Mouse (Mus musculus): ENCODE results near the gene Fam163a. TPM values are rescaled to one million over a fixed set of nuclear protein-coding genes. Genes with fewer than 3 reads are reported as not detected.

Fam163a gene
- total and polyA plus RNA-seq, 3 experiments = not detected

GRCm38 (mm10) chr1:156217393-156217792, 12.6 kb upstream of the Fam163a start:
- Histone ChIP-seq H3K27ac (ENCODE audit: insufficient read depth, low read depth) (no peak overlapping the region), H3K4me1 (ENCODE audit: control insufficient read depth in 1 of 2, insufficient read depth in 2 of 2) (peaks cover 7 to 32% of the 10 kb centered on the region in 2 experiments; a peak in 3 of 4 replicates)

DNA sequence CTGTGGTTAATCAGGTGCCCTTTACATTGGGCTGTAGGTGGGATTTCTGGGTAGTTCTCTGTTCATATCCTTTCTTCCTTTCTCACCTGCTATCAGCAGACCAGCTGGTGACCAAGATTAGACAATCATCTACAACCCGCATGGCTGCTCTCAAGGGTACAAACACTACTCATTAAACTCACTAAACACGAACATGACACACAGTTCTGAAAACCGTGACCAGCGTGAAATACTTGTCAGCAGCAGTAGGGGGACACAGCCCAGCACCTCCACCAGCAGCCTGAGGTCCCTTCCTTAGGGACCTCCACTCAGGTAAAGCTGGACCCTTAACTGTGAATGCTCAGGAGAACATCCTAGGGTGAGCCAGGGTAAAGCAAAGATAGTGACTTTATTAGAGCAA, 11.4 kb upstream of the Fam163a start:
- no peak overlapping the region for H3K27ac ChIP-seq (ENCODE audit: insufficient read depth, low read depth)
- H3K4me2 ChIP-seq (ENCODE audit: insufficient read depth, low read depth, poor library complexity, severe bottlenecking) = no peak overlapping the region
- peaks cover 7 to 29% of the 10 kb centered on the region in 2 experiments; a peak in 3 of 4 replicates for H3K4me1 ChIP-seq (ENCODE audit: control insufficient read depth in 1 of 2, insufficient read depth in 2 of 2)
- H3K36me3 ChIP-seq (replicated peaks in 1 of 2; ENCODE audit: control insufficient read depth in 1 of 2, insufficient read depth in 1 of 2, low read length in 1 of 2) = no peaks in the 10 kb centered on the region
- H3K4me3 ChIP-seq (replicated peaks in 1 of 3; ENCODE audit: low read depth in 2 of 3, low read length in 2 of 3, poor library complexity in 1 of 3) = no peak overlapping the region
- in situ Hi-C loops (cut with MboI; ENCODE audit: low pct_ligation_motif_present, low pct_unique_long_range_greater_than_20kb, low sequenced_read_pairs) = no loop called here
- no peaks in the 10 kb centered on the region for H3K79me2 ChIP-seq (replicated peaks; ENCODE audit: control insufficient read depth, extremely low read depth, insufficient read depth, poor library complexity, severe bottlenecking)
- DNase-seq (ENCODE audit: extremely low read depth) = no peak
- TF ChIP-seq HCFC1 (IDR thresholded peaks at IDR 0.05; ENCODE audit: low read depth, low read length) (no peak), TBP (conservative IDR thresholded peaks at IDR 0.05; ENCODE audit: low read depth, low read length) (no peak), JUND (conservative IDR thresholded peaks at IDR 0.05; ENCODE audit: low read depth, low read length) (no peak), CHD2 (IDR thresholded peaks at IDR 0.05; ENCODE audit: low read length) (no peak), MAX (IDR thresholded peaks at IDR 0.05; ENCODE audit: low read length) (no peak), KAT2A (IDR thresholded peaks at IDR 0.05; ENCODE audit: insufficient replicate concordance, low read length) (no peak), CHD1 (IDR thresholded peaks at IDR 0.05; ENCODE audit: low read depth, low read length) (no peak), E2F4 (IDR thresholded peaks at IDR 0.05; ENCODE audit: insufficient replicate concordance, low read depth, low read length) (no peak), ZC3H11A (IDR thresholded peaks at IDR 0.05; ENCODE audit: low read depth, low read length) (no peak), EP300 (IDR thresholded peaks at IDR 0.05; ENCODE audit: low read length) (no peak), NRF1 (IDR thresholded peaks at IDR 0.05; ENCODE audit: low read depth, low read length) (no peak), MEF2A (IDR thresholded peaks at IDR 0.05; ENCODE audit: borderline replicate concordance, low read depth, low read length) (no peak), POLR2A (IDR thresholded peaks at IDR 0.05; ENCODE audit: low read depth, low read length) (no peak), RCOR1 (conservative IDR thresholded peaks at IDR 0.05; ENCODE audit: low read depth, low read length) (no peak), GABPA (IDR thresholded peaks at IDR 0.05; ENCODE audit: insufficient replicate concordance, low read depth, low read length) (no peak), UBTF (IDR thresholded peaks at IDR 0.05; ENCODE audit: low read depth, low read length) (no peak)
- dilution Hi-C loops (cut with MboI; ENCODE audit: extremely low pct_ligation_motif_present, extremely low pct_unique_long_range_greater_than_20kb, low sequenced_read_pairs) = no loop called here
- H3K27me3 ChIP-seq (replicated peaks) = no peaks in the 10 kb centered on the region
- no peak overlapping the region for H3K9ac ChIP-seq (ENCODE audit: insufficient read depth, low read depth)
- H3K9me3 ChIP-seq (replicated peaks; ENCODE audit: low read length) = no peaks in the 10 kb centered on the region

More at GRCm38 (mm10) chr1:156217393-156217792, 12.6 kb upstream of the Fam163a start:
- peak; percentile 73 for DNase-seq (ENCODE audit: extremely low read depth)
- no peak overlapping the region for H3K4me2 ChIP-seq (ENCODE audit: insufficient read depth, low read depth, poor library complexity, severe bottlenecking)
- H3K9ac ChIP-seq (ENCODE audit: insufficient read depth, low read depth) = no peak overlapping the region
- H3K79me2 ChIP-seq (replicated peaks; ENCODE audit: control insufficient read depth, extremely low read depth, insufficient read depth, poor library complexity, severe bottlenecking) = no peaks in the 10 kb centered on the region
- H3K9me3 ChIP-seq (replicated peaks; ENCODE audit: low read length) = no peaks in the 10 kb centered on the region
- in situ Hi-C loops (cut with MboI; ENCODE audit: low pct_ligation_motif_present, low pct_unique_long_range_greater_than_20kb, low sequenced_read_pairs) = no loop called here
- dilution Hi-C loops (cut with MboI; ENCODE audit: extremely low pct_ligation_motif_present, extremely low pct_unique_long_range_greater_than_20kb, low sequenced_read_pairs) = no loop called here
- TF ChIP-seq RAD21 (IDR thresholded peaks at IDR 0.05; ENCODE audit: low read depth, low read length) (no peak), GABPA (IDR thresholded peaks at IDR 0.05; ENCODE audit: insufficient replicate concordance, low read depth, low read length) (no peak), POLR2A (IDR thresholded peaks at IDR 0.05; ENCODE audit: low read depth, low read length) (no peak), E2F4 (IDR thresholded peaks at IDR 0.05; ENCODE audit: insufficient replicate concordance, low read depth, low read length) (no peak), NELFE (IDR thresholded peaks at IDR 0.05; ENCODE audit: low read depth, low read length) (no peak), MEF2A (IDR thresholded peaks at IDR 0.05; ENCODE audit: borderline replicate concordance, low read depth, low read length) (no peak), BHLHE40 (IDR thresholded peaks at IDR 0.05; ENCODE audit: low read depth, low read length) (no peak), ZNF384 (IDR thresholded peaks at IDR 0.05; ENCODE audit: low read depth, low read length) (no peak), CHD1 (IDR thresholded peaks at IDR 0.05; ENCODE audit: low read depth, low read length) (no peak), NRF1 (IDR thresholded peaks at IDR 0.05; ENCODE audit: low read depth, low read length) (no peak), CTCF (conservative IDR thresholded peaks at IDR 0.05 in 1 of 2, IDR thresholded peaks at IDR 0.05 in 1 of 2; ENCODE audit: low read depth in 2 of 2, low read length in 2 of 2) (no peak), IRF4 (IDR thresholded peaks at IDR 0.05; ENCODE audit: low read depth, low read length) (no peak), RCOR1 (conservative IDR thresholded peaks at IDR 0.05; ENCODE audit: low read depth, low read length) (no peak), MAZ (IDR thresholded peaks at IDR 0.05; ENCODE audit: low read depth, low read length) (no peak)
- H3K36me3 ChIP-seq (replicated peaks in 1 of 2; ENCODE audit: control insufficient read depth in 1 of 2, insufficient read depth in 1 of 2, low read length in 1 of 2) = no peaks in the 10 kb centered on the region
- H3K27me3 ChIP-seq (replicated peaks) = no peaks in the 10 kb centered on the region
- no peak overlapping the region for H3K4me3 ChIP-seq (replicated peaks in 1 of 3; ENCODE audit: low read depth in 2 of 3, low read length in 2 of 3, poor library complexity in 1 of 3)

Data from CH12.LX (cell line).